Mouse (Mus musculus): ENCODE results near the gene Ttc28.

DNA sequence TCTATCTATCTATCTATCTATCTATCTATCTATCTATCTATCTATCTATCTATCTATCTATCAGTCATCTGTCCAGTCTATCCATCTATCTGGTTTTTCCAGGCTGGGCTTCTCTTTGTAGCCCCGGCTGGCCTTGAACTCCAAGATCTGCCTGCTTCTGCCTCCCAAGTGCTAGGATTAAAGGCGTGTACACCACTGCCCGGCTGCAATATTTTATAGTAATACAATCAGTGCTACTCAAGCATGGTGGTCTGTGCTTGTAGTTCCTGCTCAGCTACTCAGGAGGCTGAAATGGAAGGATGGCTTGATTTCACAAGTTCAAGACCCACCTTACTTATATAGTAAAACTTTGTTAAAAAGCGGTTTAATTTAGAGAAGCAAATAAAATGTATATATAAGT lies 98.2 kb downstream of the Ttc28 start:
- TF ChIP-seq MAX (IDR thresholded peaks at IDR 0.05), result no peak
- no peak for TF ChIP-seq FOSL1 (IDR thresholded peaks at IDR 0.05; ENCODE audit: insufficient read depth, low read length, poor library complexity, severe bottlenecking)
- no peak for TF ChIP-seq CTCF (IDR thresholded peaks at IDR 0.05; ENCODE audit: control insufficient read depth, insufficient read depth, insufficient read length)
- TF ChIP-seq MYOD1 (IDR thresholded peaks at IDR 0.05; ENCODE audit: control insufficient read depth, insufficient read length, low read depth), result no peak
- TF ChIP-seq USF1 (IDR thresholded peaks at IDR 0.05; ENCODE audit: low read depth), result no peak
- TF ChIP-seq CEBPB (IDR thresholded peaks at IDR 0.05; ENCODE audit: low read depth), result no peak
